Mouse (Mus musculus) liver, embryonic 15.5 days (tissue): Measurements from ENCODE around the gene Ndufa5. TPM values are rescaled to one million over a fixed set of nuclear protein-coding genes. Genes with fewer than 3 reads are reported as not detected.

Experiments used
- ATAC-seq: fragments of 200-750 bp; cut with Nextera tagmentation; 2 replicates; pipeline ENCODE4 v1.8.0; 2017; ENCODE audit warnings: moderate number of reproducible peaks, mild to moderate bottlenecking, moderate library complexity; ENCODE audit not compliant: insufficient read depth
- H3K27ac ChIP-seq: fragments of 300-500 bp; sonication (generic); replicated peaks from 2 replicates; pipeline ENCODE4 v1.5.1; 2015; ENCODE audit warnings: mild to moderate bottlenecking, inconsistent platforms
- H3K27me3 ChIP-seq: fragments of 300-500 bp; sonication (generic); 2 replicates; pipeline ENCODE4 v1.6.1; 2015; ENCODE audit warnings: mild to moderate bottlenecking, inconsistent platforms
- H3K36me3 ChIP-seq: fragments of 300-500 bp; sonication (generic); replicated peaks from 2 replicates; pipeline ENCODE4 v1.6.1; 2015; ENCODE audit warnings: moderate library complexity, mild to moderate bottlenecking, inconsistent platforms
- H3K4me1 ChIP-seq: fragments of 300-500 bp; sonication (generic); replicated peaks from 2 replicates; pipeline ENCODE4 v1.6.1; 2015; ENCODE audit warnings: inconsistent platforms
- H3K4me2 ChIP-seq: fragments of 300-500 bp; sonication (generic); 2 replicates; pipeline ENCODE4 v1.6.1; 2015; ENCODE audit warnings: moderate library complexity, mild to moderate bottlenecking, inconsistent platforms
- H3K4me3 ChIP-seq: fragments of 300-500 bp; sonication (generic); replicated peaks from 2 replicates; pipeline ENCODE4 v1.5.1; 2015; ENCODE audit warnings: mild to moderate bottlenecking, inconsistent platforms
- H3K9ac ChIP-seq: fragments of 300-500 bp; sonication (generic); 2 replicates; pipeline ENCODE4 v1.6.1; 2015; ENCODE audit warnings: moderate library complexity, mild to moderate bottlenecking, inconsistent platforms
- H3K9me3 ChIP-seq: fragments of 300-500 bp; sonication (generic); replicated peaks from 2 replicates; pipeline ENCODE4 v1.6.1; 2016; ENCODE audit warnings: inconsistent platforms
- WGBS: fragments of 180-500 bp; shearing (Covaris S2); methylation state at CpG from one replicate; pipeline ENCODE4 v1.1.7; 2015; ENCODE audit warnings: mixed read lengths; ENCODE audit not compliant: insufficient replicate concordance; 5-methylcytosine and 5-hydroxymethylcytosine counted together
- polyA plus RNA-seq: library from polyadenylated mRNA; unstranded; fragments of >200 nt; fragmentation: Nextera tagmentation; extraction: Ambion mirVana; gene quantifications from 2 replicates; pipeline ENCODE4 v1.2.1, GENCODE M21; 2015

Ndufa5 gene
- 148 and 181 TPM in 2 replicates for polyA plus RNA-seq

- under 1% methylated on average over 53 of the region's 53 CpGs for WGBS
Observed at GRCm38 (mm10) chr6:24527155-24528063, at the start of gene Ndufa5. TSS of gene Ndufa5 (minus strand) at chr6:24528013.

GRCm38 (mm10) chr6:24573319-24573718 is 45.5 kb upstream of the Ndufa5 start:
- H3K9me3 ChIP-seq, result no peaks in the 10 kb centered on the region
- H3K4me1 ChIP-seq, result no peaks in the 10 kb centered on the region
- no peak for ATAC-seq
- H3K9ac ChIP-seq, result no peak overlapping the region
- H3K4me3 ChIP-seq, result no peak overlapping the region
- H3K27ac ChIP-seq, result no peak overlapping the region
- H3K4me2 ChIP-seq, result no peak overlapping the region
- no peaks in the 10 kb centered on the region for H3K36me3 ChIP-seq
- H3K27me3 ChIP-seq, result no peaks in the 10 kb centered on the region

More at GRCm38 (mm10) chr6:24527155-24528063, at the start of gene Ndufa5:
- H3K9ac ChIP-seq, result peak within 1 kb of the TSS; percentile 66
- H3K36me3 ChIP-seq, result peaks cover 5% of the 10 kb centered on the region
- H3K27me3 ChIP-seq, result no peaks in the 10 kb centered on the region
- no peaks in the 10 kb centered on the region for H3K9me3 ChIP-seq
- H3K4me3 ChIP-seq, result peak within 1 kb of the TSS; percentile 74
- H3K27ac ChIP-seq, result no peak within 1 kb of the TSS; the same call in 1 of the 2 replicates
- peaks cover 24% of the 10 kb centered on the region for H3K4me1 ChIP-seq
- peak within 1 kb of the TSS; percentile 73 for H3K4me2 ChIP-seq
- ATAC-seq, result peak; percentile 98

- WGBS, result 71% methylated on average over 14 of the region's 14 CpGs
- no peaks in the 10 kb centered on the region for H3K27me3 ChIP-seq
- H3K9ac ChIP-seq, result no peak overlapping the region
- H3K4me3 ChIP-seq, result no peak overlapping the region
- no peak overlapping the region for H3K27ac ChIP-seq
- H3K9me3 ChIP-seq, result no peaks in the 10 kb centered on the region
- no peaks in the 10 kb centered on the region for H3K4me1 ChIP-seq
- no peak overlapping the region for H3K4me2 ChIP-seq
- ATAC-seq, result no peak
- no peaks in the 10 kb centered on the region for H3K36me3 ChIP-seq
Observed at GRCm38 (mm10) chr6:24572431-24572830, 44.6 kb upstream of the Ndufa5 start.

GRCm38 (mm10) chr6:24571126-24571525 is 43.3 kb upstream of the Ndufa5 start:
- ATAC-seq, result peak; percentile 51
- Histone ChIP-seq H3K4me1 (no peaks in the 10 kb centered on the region), H3K9ac (no peak overlapping the region), H3K27ac (no peak overlapping the region), H3K4me2 (no peak overlapping the region), H3K27me3 (no peaks in the 10 kb centered on the region), H3K4me3 (no peak overlapping the region), H3K9me3 (no peaks in the 10 kb centered on the region), H3K36me3 (no peaks in the 10 kb centered on the region)
- 33% methylated on average over 6 of the region's 6 CpGs for WGBS

- no peaks in the 10 kb centered on the region for H3K9me3 ChIP-seq
- no peaks in the 10 kb centered on the region for H3K27me3 ChIP-seq
- no peak for ATAC-seq
- no peak overlapping the region for H3K27ac ChIP-seq
- 73% methylated on average over 11 of the region's 11 CpGs for WGBS
- no peak overlapping the region for H3K9ac ChIP-seq
- no peak overlapping the region for H3K4me3 ChIP-seq
- no peak overlapping the region for H3K4me2 ChIP-seq
- H3K4me1 ChIP-seq, result no peaks in the 10 kb centered on the region
- H3K36me3 ChIP-seq, result no peaks in the 10 kb centered on the region
Observed at GRCm38 (mm10) chr6:24570278-24570677, 42.5 kb upstream of the Ndufa5 start.

- Histone ChIP-seq H3K27ac (no peak overlapping the region), H3K27me3 (no peaks in the 10 kb centered on the region), H3K9me3 (no peaks in the 10 kb centered on the region), H3K4me1 (no peaks in the 10 kb centered on the region), H3K36me3 (no peaks in the 10 kb centered on the region), H3K4me3 (no peak overlapping the region), H3K4me2 (no peak overlapping the region), H3K9ac (no peak overlapping the region)
- ATAC-seq, result no peak
- 83% methylated on average over 1 of the region's 1 CpGs for WGBS
Observed at GRCm38 (mm10) chr6:24569711-24570110, 41.9 kb upstream of the Ndufa5 start.

- H3K9ac ChIP-seq, result no peak overlapping the region
- no peaks in the 10 kb centered on the region for H3K27me3 ChIP-seq
- no peaks in the 10 kb centered on the region for H3K36me3 ChIP-seq
- H3K4me3 ChIP-seq, result no peak overlapping the region
- no peaks in the 10 kb centered on the region for H3K4me1 ChIP-seq
- H3K4me2 ChIP-seq, result no peak overlapping the region
- no peak for ATAC-seq
- 60% methylated on average over 5 of the region's 5 CpGs for WGBS
- no peaks in the 10 kb centered on the region for H3K9me3 ChIP-seq
- H3K27ac ChIP-seq, result no peak overlapping the region
Observed at GRCm38 (mm10) chr6:24568963-24569362, 41.1 kb upstream of the Ndufa5 start.

- Histone ChIP-seq H3K36me3 (no peaks in the 10 kb centered on the region), H3K9ac (no peak overlapping the region), H3K27ac (no peak overlapping the region), H3K9me3 (no peaks in the 10 kb centered on the region), H3K27me3 (no peaks in the 10 kb centered on the region), H3K4me2 (no peak overlapping the region), H3K4me1 (no peaks in the 10 kb centered on the region), H3K4me3 (no peak overlapping the region)
- no peak for ATAC-seq
- WGBS, result 67% methylated on average over 1 of the region's 1 CpGs
Observed at GRCm38 (mm10) chr6:24564886-24565285, 37.1 kb upstream of the Ndufa5 start.

GRCm38 (mm10) chr6:24564081-24564480 is 36.3 kb upstream of the Ndufa5 start:
- H3K4me1 ChIP-seq, result no peaks in the 10 kb centered on the region
- no peaks in the 10 kb centered on the region for H3K36me3 ChIP-seq
- no peak overlapping the region for H3K4me3 ChIP-seq
- 50% methylated on average over 9 of the region's 9 CpGs for WGBS
- no peak overlapping the region for H3K9ac ChIP-seq
- no peak overlapping the region for H3K4me2 ChIP-seq
- no peaks in the 10 kb centered on the region for H3K27me3 ChIP-seq
- no peak overlapping the region for H3K27ac ChIP-seq
- H3K9me3 ChIP-seq, result no peaks in the 10 kb centered on the region
- ATAC-seq, result no peak

- no peak for ATAC-seq
- Histone ChIP-seq H3K27ac (no peak overlapping the region), H3K4me2 (no peak overlapping the region), H3K9me3 (no peaks in the 10 kb centered on the region), H3K9ac (no peak overlapping the region), H3K4me3 (no peak overlapping the region), H3K4me1 (no peaks in the 10 kb centered on the region), H3K36me3 (no peaks in the 10 kb centered on the region), H3K27me3 (no peaks in the 10 kb centered on the region)
- 64% methylated on average over 2 of the region's 2 CpGs for WGBS
Observed at GRCm38 (mm10) chr6:24555488-24555887, 27.7 kb upstream of the Ndufa5 start.

GRCm38 (mm10) chr6:24554427-24555086 is 26.7 kb upstream of the Ndufa5 start:
- no peak overlapping the region for H3K4me3 ChIP-seq
- H3K9me3 ChIP-seq, result no peaks in the 10 kb centered on the region
- no peaks in the 10 kb centered on the region for H3K36me3 ChIP-seq
- H3K27ac ChIP-seq, result no peak overlapping the region
- no peak for ATAC-seq
- H3K4me2 ChIP-seq, result no peak overlapping the region
- 56% methylated on average over 11 of the region's 11 CpGs for WGBS
- H3K9ac ChIP-seq, result no peak overlapping the region
- H3K27me3 ChIP-seq, result no peaks in the 10 kb centered on the region
- no peaks in the 10 kb centered on the region for H3K4me1 ChIP-seq
